Mouse (Mus musculus): ENCODE measurements at regions not wholly inside any gene's neighbourhood (a gene's known extent, or its start where the extent isn't known, plus 50 kb on each side); places are given as distances from the start of the nearest gene placed in this dataset.
"Not testable (repeated sequence)": the region's sequence is repeated elsewhere in the genome, so short reads cannot be mapped to it uniquely, and the experiment has no call there.

- no peak for DNase-seq (ENCODE audit: low spot score)
Observed at GRCm38 (mm10) chr16:29917989-29918388, 146.2 kb upstream of the Hes1 start.

- DNase-seq (ENCODE audit: low spot score) = no peak
Observed at GRCm38 (mm10) chr16:29918396-29918795, 145.8 kb upstream of the Hes1 start.

DNA sequence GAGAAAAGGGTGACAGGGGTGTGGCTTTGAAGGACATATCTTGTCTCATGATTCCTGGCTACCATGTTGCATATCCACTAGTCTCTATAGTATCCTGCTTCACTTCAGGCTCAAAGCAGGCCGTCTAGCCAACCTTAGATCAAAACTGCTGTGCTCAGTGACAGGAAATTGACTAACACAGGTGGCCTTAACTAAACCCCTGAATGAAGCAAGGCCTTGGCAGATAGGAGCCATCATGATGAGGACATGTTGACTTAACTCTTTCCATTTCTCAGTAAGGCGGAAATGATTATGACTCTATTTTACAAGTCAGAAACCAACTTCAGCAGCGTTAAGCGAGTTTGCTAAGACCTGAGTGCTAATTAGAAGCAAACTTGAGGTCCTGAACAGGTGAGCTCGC is 143.2 kb upstream of the Hes1 start:
- DNase-seq (ENCODE audit: low spot score) = no peak

- DNase-seq (ENCODE audit: low spot score) = no peak
Observed at GRCm38 (mm10) chr16:29921385-29921784, 142.8 kb upstream of the Hes1 start.

- DNase-seq (ENCODE audit: low spot score) = not testable (repeated sequence)
Observed at GRCm38 (mm10) chr16:29927276-29927675, 136.9 kb upstream of the Hes1 start.

DNA sequence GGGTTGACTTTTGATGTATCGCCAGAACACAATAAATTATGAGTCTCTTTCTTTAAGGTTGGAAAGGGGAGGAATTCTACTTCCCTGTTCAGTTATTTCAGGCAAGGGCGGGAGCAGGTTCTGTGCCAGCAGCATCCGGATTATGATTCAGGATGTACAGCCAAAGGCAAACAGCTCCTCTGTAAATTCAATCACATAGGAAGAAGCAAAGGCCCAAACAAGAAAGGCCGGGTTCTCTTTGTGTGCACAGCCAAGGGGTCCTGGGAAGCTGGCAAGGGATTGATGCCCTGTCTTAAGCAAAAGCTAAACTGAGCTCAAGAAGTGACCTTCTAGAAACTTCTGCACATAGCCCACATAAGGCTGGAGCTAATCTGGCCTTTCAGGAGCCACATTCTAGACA is 135.9 kb upstream of the Hes1 start:
- DNase-seq (ENCODE audit: low spot score) = no peak

GRCm38 (mm10) chr16:29931746-29932351 is 132.3 kb upstream of the Hes1 start:
- DNase-seq (ENCODE audit: low spot score) = no peak

DNA sequence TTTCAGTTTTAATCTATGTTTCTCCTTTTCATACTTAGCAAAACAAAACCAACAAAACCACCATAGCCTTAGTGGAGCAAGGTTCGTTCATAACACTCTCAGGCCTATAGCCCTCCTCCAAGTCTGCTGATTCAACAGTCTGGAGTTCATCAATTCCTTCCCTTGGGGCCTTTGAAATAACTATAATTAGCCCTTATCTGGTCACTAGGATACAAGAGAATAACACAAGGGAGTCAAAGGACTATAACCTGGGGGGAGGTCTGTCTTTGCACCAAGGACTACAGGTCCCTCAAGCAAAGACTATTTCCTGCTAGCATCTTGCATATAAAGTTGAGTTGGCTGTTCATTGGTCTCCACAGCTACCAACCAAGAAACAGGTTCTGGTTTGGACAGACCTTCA is 129.5 kb upstream of the Hes1 start:
- no peak for DNase-seq (ENCODE audit: low spot score)

- DNase-seq (ENCODE audit: low spot score) = no peak
Observed at GRCm38 (mm10) chr16:29938700-29939099, 125.5 kb upstream of the Hes1 start.

GRCm38 (mm10) chr16:29939331-29939850 is 124.8 kb upstream of the Hes1 start:
- no peak for DNase-seq (ENCODE audit: low spot score)

DNA sequence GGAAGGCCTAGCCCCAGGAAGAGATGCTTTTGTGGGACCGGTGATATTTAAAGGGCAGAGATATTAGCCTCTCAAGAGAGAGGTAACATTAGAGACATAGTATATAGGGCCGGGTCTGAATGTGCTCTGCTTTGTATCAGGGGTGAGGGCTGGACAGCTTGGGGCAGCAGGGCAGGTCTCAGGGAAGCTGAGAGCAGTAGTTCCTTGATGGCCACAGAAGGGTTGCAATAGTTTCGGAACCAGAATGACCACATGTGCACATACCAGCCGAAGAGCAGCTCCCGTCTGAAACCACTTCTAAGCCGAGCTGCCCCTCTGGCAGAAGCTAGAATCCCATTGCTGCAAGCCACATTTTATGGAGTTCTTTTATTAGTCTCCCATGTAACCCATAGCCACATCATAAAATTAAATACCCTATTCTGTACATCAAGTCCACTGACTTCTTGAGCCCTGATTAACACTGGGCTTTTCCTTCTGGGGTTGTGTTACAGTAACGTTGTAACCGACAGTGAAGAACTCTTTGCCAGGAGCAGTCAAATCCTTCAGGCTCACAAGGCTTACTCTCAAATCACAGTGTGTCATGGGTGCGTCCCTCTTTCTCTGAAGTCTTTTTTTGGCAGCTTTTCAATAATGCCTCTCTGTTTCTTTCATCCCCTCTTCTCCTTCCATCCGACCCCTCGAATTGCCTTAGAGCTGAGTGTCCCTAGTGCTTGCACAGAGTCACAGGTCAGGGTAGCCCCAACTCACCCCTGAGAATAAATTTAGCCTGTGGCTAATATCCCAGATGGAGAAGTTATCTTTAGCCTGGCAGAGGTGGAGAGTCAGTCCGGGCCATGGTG is 124.1 kb upstream of the Hes1 start:
- no peak for DNase-seq (ENCODE audit: low spot score)

- no peak for DNase-seq (ENCODE audit: low spot score)
Observed at GRCm38 (mm10) chr16:29942111-29942510, 122.1 kb upstream of the Hes1 start.

- DNase-seq (ENCODE audit: low spot score) = peak; percentile 42
Observed at GRCm38 (mm10) chr16:29943963-29944860, 120.0 kb upstream of the Hes1 start.

DNA sequence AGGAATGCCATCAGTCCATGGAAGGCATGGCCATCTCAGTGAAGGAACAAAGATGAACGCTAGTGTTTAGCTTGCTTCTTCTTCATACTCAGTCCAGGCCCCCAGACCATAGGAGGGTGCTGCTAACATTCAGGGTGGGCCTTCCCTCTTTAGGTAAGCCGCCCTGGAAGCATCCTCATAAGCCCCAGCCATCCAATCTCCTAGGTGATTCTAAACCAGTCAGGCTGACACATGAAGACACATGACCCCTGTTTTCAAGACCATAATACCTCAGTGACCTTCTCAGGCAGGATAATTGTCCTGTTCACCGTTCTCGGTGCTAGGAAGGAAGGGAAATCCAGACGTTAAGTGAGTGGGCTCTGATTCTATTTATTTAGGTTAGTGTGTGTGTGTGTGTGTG is 119.2 kb upstream of the Hes1 start:
- DNase-seq (ENCODE audit: low spot score) = no peak

DNA sequence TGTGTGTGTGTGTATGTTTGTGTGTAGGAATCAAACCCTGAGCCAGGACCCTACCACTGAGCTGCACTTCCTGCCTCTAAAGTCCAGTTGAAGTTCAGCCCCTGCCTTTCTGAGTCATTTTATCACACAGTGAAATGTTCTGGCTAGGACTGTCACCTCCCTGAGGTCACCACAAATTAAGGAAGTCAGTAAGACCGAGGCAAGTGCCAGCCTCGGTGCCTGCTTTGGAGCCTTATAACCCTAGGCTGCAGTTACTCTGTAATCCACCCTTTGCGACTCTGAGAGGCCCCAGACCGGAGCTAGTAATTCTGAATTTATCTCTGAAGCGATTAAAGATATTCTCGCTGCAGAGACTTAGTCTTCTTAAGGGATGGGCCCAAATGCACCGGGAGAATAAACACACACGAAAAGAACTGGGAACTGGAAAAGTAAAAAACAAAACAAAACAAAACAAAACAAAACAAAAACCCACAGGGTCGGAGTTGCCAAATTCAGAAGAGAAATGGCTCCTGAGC is 118.8 kb upstream of the Hes1 start:
- no peak for DNase-seq (ENCODE audit: low spot score)

DNA sequence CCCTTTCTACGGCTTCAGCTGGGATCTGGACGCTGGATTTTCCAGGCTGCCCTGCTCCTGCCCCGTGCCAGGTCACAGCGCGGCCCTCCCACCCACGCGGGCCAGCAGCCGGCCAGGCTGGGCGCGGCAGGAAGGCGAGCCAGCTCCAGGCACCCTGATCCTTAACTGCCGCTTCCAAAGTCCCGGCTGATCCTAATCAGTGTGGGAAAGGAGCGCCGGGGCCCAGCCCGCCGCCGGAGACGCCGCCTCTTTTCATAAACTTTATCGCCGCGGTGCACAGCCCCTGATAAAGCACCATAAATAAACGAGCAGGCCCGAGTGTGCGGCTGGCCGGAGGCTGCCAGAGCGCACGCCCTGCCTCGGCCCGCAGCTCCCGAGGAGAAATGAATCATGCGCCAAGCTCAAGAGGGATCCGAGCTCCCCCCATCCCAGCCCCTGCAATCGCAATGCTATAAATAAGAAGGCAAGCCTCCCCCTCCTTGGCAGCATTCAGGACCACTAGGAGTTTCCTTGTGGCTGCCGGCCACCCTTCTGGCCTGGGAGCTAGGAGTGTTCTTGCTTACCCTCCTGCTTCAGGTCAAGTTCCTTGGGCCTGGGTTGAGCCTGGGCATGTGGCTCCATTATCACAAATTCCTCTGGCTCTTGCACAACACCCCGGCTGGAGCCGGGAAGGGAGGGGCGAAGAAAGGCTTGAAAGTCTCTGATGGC is 118.1 kb upstream of the Hes1 start:
- peak; percentile 79 for DNase-seq (ENCODE audit: low spot score)

DNA sequence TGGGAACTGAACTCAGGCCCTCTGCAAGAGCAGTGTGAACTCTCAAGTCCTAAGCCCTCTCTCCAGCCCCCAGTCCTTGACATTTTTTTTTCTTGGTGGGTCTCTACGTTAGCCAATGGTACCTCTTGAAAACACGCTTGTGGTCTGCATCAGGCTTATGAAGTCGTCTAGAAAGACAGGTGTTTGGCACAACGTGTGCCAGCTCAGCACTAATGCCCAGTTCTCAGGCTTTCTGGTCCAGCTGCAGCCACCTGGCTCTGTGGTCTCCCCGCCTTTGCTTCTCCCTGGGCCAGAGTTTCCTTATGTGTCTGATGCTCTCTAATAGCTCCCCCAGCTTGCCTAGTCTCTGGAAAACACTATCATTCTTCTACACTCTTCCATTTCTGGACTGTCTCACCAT is 117.2 kb upstream of the Hes1 start:
- no peak for DNase-seq (ENCODE audit: low spot score)

- no peak for DNase-seq (ENCODE audit: low spot score)
Observed at GRCm38 (mm10) chr16:29947670-29948069, 116.5 kb upstream of the Hes1 start.

GRCm38 (mm10) chr16:29950136-29950535 is 114.0 kb upstream of the Hes1 start:
- DNase-seq (ENCODE audit: low spot score) = no peak

DNA sequence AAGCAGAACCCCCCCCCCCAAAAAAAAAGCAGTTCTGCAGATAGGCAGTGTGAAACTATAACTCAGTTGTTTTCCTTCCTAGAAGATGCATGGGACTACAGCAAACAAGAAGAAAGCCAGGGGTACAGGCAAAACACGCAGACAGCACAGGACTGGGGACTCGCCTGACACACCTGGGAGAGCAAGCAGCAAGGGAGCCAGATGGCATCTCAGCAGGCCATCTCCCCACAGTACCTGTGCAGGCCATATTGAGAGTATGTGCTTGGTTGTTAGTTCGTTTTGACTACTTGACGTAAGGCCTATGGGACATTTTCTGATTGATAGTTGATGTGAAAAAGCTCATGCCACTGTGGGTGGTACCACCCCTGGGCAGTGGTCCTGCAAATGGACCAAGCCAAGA is 113.4 kb upstream of the Hes1 start:
- no peak for DNase-seq (ENCODE audit: low spot score)

- DNase-seq (ENCODE audit: low spot score) = no peak
Observed at GRCm38 (mm10) chr16:29954700-29955099, 109.5 kb upstream of the Hes1 start.

DNA sequence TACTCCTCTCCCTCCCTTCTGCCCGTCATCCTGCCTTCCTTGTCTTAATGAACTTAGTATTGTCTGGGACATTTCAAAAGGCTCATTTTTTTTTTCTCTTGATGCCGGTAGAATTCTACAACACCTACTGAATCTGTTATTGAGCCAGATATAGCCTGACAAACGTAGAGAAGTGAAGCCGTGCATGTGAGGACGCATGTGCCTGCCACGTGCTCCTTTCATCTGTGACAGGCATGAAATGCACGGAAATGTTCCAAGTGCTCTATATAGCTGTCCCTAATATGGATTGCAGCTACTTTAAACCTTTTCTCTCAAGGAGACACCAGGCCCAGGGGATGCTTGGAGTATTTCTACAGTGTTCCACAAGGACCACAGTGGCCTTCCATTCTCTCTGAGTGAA is 107.3 kb upstream of the Hes1 start:
- DNase-seq (ENCODE audit: low spot score) = no peak
